Mouse (Mus musculus): ENCODE data around the gene BC005624.

Gene BC005624

GRCm38 (mm10) chr2:30928893-30929482 lies 53.0 kb downstream of the BC005624 start:
- DNase-seq (ENCODE audit: low spot score), result no peak

DNA sequence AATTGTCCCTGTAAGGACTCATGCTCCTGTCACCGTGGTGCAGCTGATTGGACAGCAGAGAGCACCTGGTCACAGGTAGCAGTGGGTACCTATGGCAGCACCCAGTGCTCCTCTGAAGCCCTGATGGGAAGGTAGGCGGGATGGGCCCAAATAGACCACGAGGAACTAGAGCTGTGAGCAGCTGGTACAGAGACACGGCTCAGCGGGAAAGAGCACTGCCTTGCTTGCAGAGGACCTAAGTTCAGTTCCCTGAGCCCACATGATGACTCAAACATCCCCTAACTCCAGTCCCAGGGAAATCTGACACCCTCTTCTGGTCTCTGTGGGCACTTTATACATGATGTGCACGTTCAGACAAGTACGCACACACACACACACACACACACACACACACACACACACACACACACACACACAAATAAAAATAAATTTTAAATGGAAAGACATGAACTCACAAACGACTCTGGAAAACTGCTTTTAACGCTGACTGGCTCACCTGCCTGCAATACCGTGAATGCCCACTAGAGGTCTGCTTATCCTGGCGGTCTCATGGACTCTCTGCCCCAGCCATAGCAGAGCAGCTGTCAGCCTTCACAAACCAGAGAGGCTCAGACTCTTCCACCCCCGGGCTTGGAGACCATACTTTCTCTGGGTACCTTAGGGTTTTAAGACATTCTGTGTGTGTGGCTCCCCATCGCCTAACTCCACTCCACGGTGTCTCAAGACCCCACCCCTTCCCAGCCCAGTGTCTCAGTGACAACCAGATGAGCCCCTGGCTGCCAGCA lies 54.0 kb downstream of the BC005624 start:
- peak; percentile 92 for DNase-seq (ENCODE audit: low spot score)

GRCm38 (mm10) chr2:30927151-30927781 lies 54.7 kb downstream of the BC005624 start:
- no peak for DNase-seq (ENCODE audit: low spot score)

DNA sequence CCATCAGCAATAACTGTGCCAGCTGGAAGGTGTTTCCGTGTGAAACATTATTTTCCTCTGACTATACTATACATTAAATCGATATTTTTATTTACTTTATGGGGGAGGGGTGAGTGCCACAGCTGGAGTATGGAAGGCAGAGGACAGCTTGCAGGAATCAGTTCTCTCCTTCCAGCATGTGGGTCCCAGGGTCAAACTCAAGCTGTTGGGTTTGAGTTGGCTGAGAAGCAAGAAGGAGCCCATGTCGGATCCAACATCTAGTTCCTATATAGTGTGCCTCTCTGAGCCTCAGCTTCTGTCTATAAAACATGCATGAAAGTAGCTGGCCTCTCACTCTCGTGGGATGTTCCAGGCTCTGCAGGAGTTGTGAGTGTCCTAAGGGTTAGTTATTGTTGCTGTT lies 55.6 kb downstream of the BC005624 start:
- DNase-seq (ENCODE audit: low spot score), result no peak

DNA sequence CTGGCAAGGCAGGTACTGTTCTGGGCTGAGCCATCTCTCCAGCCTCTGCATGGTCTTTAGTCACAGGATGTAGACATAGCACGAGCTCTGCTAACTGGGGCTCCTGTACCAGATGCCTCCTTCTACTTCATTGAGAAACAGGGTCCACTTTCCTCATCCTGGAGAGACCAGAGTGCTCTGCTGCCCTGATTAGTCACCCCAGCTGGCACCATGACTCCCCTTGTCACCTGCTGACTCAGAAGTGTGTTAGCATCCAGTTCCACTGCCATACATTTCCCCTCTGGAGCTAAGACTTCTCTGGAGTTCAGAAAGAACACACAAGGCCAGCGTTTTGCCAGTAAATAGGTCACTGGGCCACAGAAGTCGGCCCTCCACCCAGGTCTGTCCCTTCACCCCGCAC lies 56.8 kb downstream of the BC005624 start:
- DNase-seq (ENCODE audit: low spot score), result no peak

- DNase-seq (ENCODE audit: low spot score), result no peak
Measured at GRCm38 (mm10) chr2:30923099-30923498, 58.9 kb downstream of the BC005624 start.
